Mouse (Mus musculus): ENCODE data around the gene Grsf1.

Gene Grsf1

GRCm38 (mm10) chr5:88630883-88631282 is 45.1 kb downstream of the Grsf1 start:
- DNase-seq (ENCODE audit: low read depth, low spot score) = no peak

DNA sequence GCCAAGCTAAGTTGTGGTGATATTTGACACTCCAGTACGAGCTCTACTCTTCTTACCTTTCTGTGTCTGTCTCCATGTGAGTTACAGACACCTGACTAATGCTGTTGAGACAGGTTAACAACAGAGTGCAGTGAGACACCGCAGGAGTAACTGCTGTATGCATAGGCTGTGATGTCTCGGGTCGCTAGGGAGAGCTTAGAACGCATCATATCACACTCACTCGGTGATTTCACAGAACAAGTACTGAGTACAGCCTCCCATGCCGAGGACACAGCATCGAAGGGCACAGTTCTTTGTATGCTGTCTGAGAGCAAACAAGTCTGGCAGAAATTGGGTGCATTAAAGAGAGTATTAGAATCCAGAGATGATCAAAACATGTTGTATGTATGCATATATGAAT is 46.0 kb downstream of the Grsf1 start:
- DNase-seq (ENCODE audit: low read depth, low spot score) = no peak

DNA sequence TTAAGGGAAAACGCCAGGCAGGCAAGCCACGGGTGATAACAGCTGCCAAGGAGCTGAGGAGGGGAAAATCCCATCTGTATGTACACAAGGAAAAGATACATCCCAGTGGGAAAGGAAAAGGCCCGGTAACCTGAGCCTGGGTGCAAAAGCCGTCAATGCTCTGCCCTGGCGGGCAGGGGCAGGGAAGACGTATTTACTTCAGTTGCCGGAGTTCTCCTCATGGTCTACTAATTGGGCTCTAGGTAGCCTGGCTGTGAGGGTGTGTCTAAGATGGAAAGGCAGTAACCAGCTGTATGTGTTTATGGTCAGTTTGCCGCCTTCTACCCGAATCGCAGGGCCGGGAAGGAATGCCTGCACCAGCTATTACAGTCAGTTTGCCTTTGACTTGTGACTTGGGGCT is 46.8 kb downstream of the Grsf1 start:
- DNase-seq (ENCODE audit: low read depth, low spot score) = no peak

DNA sequence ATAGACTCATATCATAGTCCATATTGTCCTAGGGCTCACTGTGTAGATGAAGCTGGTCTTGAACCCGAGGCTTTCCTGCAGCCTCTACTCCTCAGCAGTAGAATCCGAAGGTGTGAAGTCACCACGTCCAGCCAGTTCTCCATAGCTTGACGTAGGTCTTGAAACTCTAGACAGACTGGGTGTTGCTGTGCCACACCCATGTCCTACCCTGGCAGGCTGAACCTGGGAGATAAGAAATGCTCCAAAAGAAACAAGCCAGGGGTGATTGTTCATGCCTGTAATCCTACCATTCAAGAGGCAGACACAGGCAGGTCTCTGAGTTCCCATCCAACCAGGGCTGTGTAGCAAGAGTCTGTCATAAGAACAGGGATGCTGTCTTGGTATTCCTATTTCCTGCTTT is 48.4 kb downstream of the Grsf1 start:
- DNase-seq (ENCODE audit: low read depth, low spot score) = no peak

DNA sequence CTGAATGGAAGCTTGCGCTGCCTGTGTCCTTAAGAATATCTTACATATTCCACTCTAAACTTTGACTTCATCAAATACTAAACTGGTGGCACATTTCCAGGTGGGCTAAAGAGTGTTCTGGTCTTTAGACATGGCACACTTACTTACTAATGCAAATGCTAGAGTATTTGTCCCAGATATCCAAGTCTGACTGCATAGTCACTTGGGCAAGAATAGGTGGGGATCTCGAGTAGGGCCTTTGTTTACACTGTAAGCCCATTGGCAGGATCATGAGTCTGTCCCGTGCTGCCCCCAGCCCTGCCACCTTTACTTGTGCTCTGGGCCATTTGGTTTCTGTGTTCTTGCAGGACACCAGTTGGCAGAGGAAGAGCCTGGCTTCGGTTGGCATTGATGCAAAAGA is 59.0 kb downstream of the Grsf1 start:
- no peak for DNase-seq (ENCODE audit: low read depth, low spot score)

- no peak for DNase-seq (ENCODE audit: low read depth, low spot score)
These were observed 61.8 kb downstream of the Grsf1 start for GRCm38 (mm10) chr5:88614129-88614528.
